Mouse (Mus musculus): ENCODE measurements around the gene Cdkal1. TPM values are rescaled to one million over a fixed set of nuclear protein-coding genes. Genes with fewer than 3 reads are reported as not detected.

The Cdkal1 gene
- total and polyA plus RNA-seq, 3 experiments: 8.7 to 13.7 (median 9.5) TPM

DNA sequence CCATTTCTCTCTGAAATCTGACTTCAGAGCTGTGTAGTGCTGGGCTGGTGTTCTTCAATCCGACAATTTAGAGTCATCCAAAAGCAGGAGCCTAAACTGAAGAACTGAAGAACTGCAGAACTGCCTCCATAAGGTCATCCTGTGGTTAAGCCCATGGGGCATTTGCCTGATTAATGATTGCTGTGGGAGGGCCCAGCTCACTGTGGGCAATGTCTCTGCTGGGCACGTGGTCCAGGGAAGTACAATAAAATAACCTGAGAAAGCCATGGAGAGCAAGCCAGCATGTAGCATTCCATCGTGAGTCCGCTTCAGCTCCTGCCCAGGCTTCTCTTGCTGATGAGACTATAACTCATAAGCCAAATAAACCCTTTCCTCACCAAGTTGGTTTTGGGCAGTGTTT lies 202.1 kb downstream of the Cdkal1 start:
- H3K79me2 ChIP-seq (replicated peaks; ENCODE audit: control insufficient read depth, extremely low read depth, insufficient read depth, poor library complexity, severe bottlenecking): no peaks in the 10 kb centered on the region
- H3K27me3 ChIP-seq (replicated peaks): no peaks in the 10 kb centered on the region
- peaks cover 2 to 17% of the 10 kb centered on the region in 2 experiments; a peak in 3 of 4 replicates for H3K4me1 ChIP-seq (ENCODE audit: control insufficient read depth in 1 of 2, insufficient read depth in 2 of 2)
- no peak overlapping the region for H3K4me3 ChIP-seq (replicated peaks in 1 of 3; ENCODE audit: low read depth in 2 of 3, low read length in 2 of 3, poor library complexity in 1 of 3)
- TF ChIP-seq PAX5 (IDR thresholded peaks at IDR 0.05; ENCODE audit: low read length) (no peak), BHLHE40 (IDR thresholded peaks at IDR 0.05; ENCODE audit: low read depth, low read length) (no peak), MAZ (IDR thresholded peaks at IDR 0.05; ENCODE audit: low read depth, low read length) (no peak), USF1 (IDR thresholded peaks at IDR 0.05; ENCODE audit: low read depth, low read length) (no peak), IRF4 (IDR thresholded peaks at IDR 0.05; ENCODE audit: low read depth, low read length) (no peak)
- dilution Hi-C loops (cut with MboI; ENCODE audit: extremely low pct_ligation_motif_present, extremely low pct_unique_long_range_greater_than_20kb, low sequenced_read_pairs) (no loop called here), in situ Hi-C loops (cut with MboI; ENCODE audit: low pct_ligation_motif_present, low pct_unique_long_range_greater_than_20kb, low sequenced_read_pairs) (no loop called here)
- no peak overlapping the region for H3K9ac ChIP-seq (ENCODE audit: insufficient read depth, low read depth)
- H3K9me3 ChIP-seq (replicated peaks; ENCODE audit: low read length): no peaks in the 10 kb centered on the region
- H3K27ac ChIP-seq (ENCODE audit: insufficient read depth, low read depth): no peak overlapping the region
- H3K36me3 ChIP-seq (replicated peaks in 1 of 2; ENCODE audit: control insufficient read depth in 1 of 2, insufficient read depth in 1 of 2, low read length in 1 of 2): peaks cover 3 to 8% of the 10 kb centered on the region in 2 experiments
- no peak overlapping the region for H3K4me2 ChIP-seq (ENCODE audit: insufficient read depth, low read depth, poor library complexity, severe bottlenecking)
- no peak for DNase-seq (ENCODE audit: extremely low read depth)

DNA sequence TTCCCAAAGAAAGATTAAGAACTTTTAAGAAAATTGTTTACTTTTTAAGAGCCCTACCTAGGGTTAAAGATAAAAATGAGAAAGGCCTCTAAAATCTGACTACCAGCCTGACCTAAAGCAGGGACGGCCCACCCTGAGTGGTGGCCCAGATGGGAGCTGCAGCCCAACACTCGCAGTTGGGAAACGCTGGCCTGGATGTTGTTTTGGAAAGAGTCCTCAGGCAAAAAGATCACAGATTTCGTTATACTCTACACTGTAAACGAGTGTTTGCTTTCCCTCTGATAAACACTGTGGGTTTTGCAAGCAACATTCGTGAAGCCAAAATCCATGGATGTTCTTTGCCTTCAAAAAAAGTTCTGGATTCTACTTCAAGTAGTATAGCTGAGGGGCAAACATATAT lies 202.7 kb downstream of the Cdkal1 start:
- in situ Hi-C loops (cut with MboI; ENCODE audit: low pct_ligation_motif_present, low pct_unique_long_range_greater_than_20kb, low sequenced_read_pairs): no loop called here
- TF ChIP-seq PAX5 (IDR thresholded peaks at IDR 0.05; ENCODE audit: low read length): no peak
- no peak for TF ChIP-seq USF2 (conservative IDR thresholded peaks at IDR 0.05; ENCODE audit: low read depth, low read length)
- TF ChIP-seq MAFK (IDR thresholded peaks at IDR 0.05; ENCODE audit: insufficient replicate concordance, low read length): no peak
- no peak for TF ChIP-seq POLR2A (IDR thresholded peaks at IDR 0.05; ENCODE audit: low read depth, low read length)
- TF ChIP-seq NELFE (IDR thresholded peaks at IDR 0.05; ENCODE audit: low read depth, low read length): no peak
- TF ChIP-seq ZKSCAN1 (IDR thresholded peaks at IDR 0.05; ENCODE audit: borderline replicate concordance, low read depth, low read length): no peak
- TF ChIP-seq ZMIZ1 (IDR thresholded peaks at IDR 0.05; ENCODE audit: low read depth, low read length): no peak
- no peak for TF ChIP-seq GABPA (IDR thresholded peaks at IDR 0.05; ENCODE audit: insufficient replicate concordance, low read depth, low read length)
- TF ChIP-seq MYC (IDR thresholded peaks at IDR 0.05; ENCODE audit: low read depth, low read length): no peak
- TF ChIP-seq RAD21 (IDR thresholded peaks at IDR 0.05; ENCODE audit: low read depth, low read length): no peak
- TF ChIP-seq HCFC1 (IDR thresholded peaks at IDR 0.05; ENCODE audit: low read depth, low read length): no peak
- TF ChIP-seq MAZ (IDR thresholded peaks at IDR 0.05; ENCODE audit: low read depth, low read length): no peak
- H3K9me3 ChIP-seq (replicated peaks; ENCODE audit: low read length): no peaks in the 10 kb centered on the region

More for the DNA sequence above, 202.7 kb downstream of the Cdkal1 start:
- Histone ChIP-seq H3K27me3 (replicated peaks) (no peaks in the 10 kb centered on the region), H3K36me3 (replicated peaks in 1 of 2; ENCODE audit: control insufficient read depth in 1 of 2, insufficient read depth in 1 of 2, low read length in 1 of 2) (peaks cover 3 to 8% of the 10 kb centered on the region in 2 experiments), H3K27ac (ENCODE audit: insufficient read depth, low read depth) (no peak overlapping the region), H3K4me3 (replicated peaks in 1 of 3; ENCODE audit: low read depth in 2 of 3, low read length in 2 of 3, poor library complexity in 1 of 3) (no peak overlapping the region), H3K79me2 (replicated peaks; ENCODE audit: control insufficient read depth, extremely low read depth, insufficient read depth, poor library complexity, severe bottlenecking) (no peaks in the 10 kb centered on the region), H3K4me1 (ENCODE audit: control insufficient read depth in 1 of 2, insufficient read depth in 2 of 2) (peaks cover 2 to 18% of the 10 kb centered on the region in 2 experiments; a peak in 3 of 4 replicates), H3K4me2 (ENCODE audit: insufficient read depth, low read depth, poor library complexity, severe bottlenecking) (no peak overlapping the region), H3K9ac (ENCODE audit: insufficient read depth, low read depth) (no peak overlapping the region)
- no peak for DNase-seq (ENCODE audit: extremely low read depth)
- dilution Hi-C loops (cut with MboI; ENCODE audit: extremely low pct_ligation_motif_present, extremely low pct_unique_long_range_greater_than_20kb, low sequenced_read_pairs): no loop called here
